Mouse (Mus musculus) limb, embryonic 13.5 days (tissue): Measurements from ENCODE around the gene Cacna1c. TPM values are rescaled to one million over a fixed set of nuclear protein-coding genes. Genes with fewer than 3 reads are reported as not detected.

Source experiments
- ATAC-seq: fragments of 200-750 bp; cut with Nextera tagmentation; 2 replicates; pipeline ENCODE4 v1.8.0; 2017; ENCODE audit warnings: low read depth, moderate number of reproducible peaks, moderate TSS enrichment; ENCODE audit not compliant: low FRiP score
- H3K27ac ChIP-seq: fragments of 300-500 bp; sonication (generic); 2 replicates; pipeline ENCODE4 v1.5.1; 2015; ENCODE audit warnings: inconsistent platforms, mild to moderate bottlenecking, moderate library complexity
- H3K27me3 ChIP-seq: fragments of 300-500 bp; sonication (generic); 2 replicates; pipeline ENCODE4 v1.6.1; 2015; ENCODE audit warnings: mild to moderate bottlenecking, inconsistent platforms
- H3K36me3 ChIP-seq: fragments of 300-500 bp; sonication (generic); 2 replicates; pipeline ENCODE4 v1.6.1; 2015; ENCODE audit warnings: inconsistent platforms, mild to moderate bottlenecking, moderate library complexity
- H3K4me1 ChIP-seq: fragments of 300-500 bp; sonication (generic); 2 replicates; pipeline ENCODE4 v1.6.1; 2015; ENCODE audit warnings: inconsistent platforms
- H3K4me2 ChIP-seq: fragments of 300-500 bp; sonication (generic); replicated peaks from 2 replicates; pipeline ENCODE4 v1.6.1; 2015; ENCODE audit warnings: inconsistent platforms, mild to moderate bottlenecking, moderate library complexity
- H3K4me3 ChIP-seq: fragments of 300-500 bp; sonication (generic); 2 replicates; pipeline ENCODE4 v1.5.1; 2015; ENCODE audit warnings: moderate library complexity, mild to moderate bottlenecking, inconsistent platforms
- H3K9ac ChIP-seq: fragments of 300-500 bp; sonication (generic); 2 replicates; pipeline ENCODE4 v1.6.1; 2015; ENCODE audit warnings: mild to moderate bottlenecking, inconsistent platforms
- H3K9me3 ChIP-seq: fragments of 300-500 bp; sonication (generic); 2 replicates; pipeline ENCODE4 v1.6.1; 2016; ENCODE audit warnings: inconsistent platforms
- WGBS: fragments of 180-500 bp; shearing (Covaris S2); methylation state at CpG from one replicate; pipeline ENCODE4 v1.1.7; 2015; 5-methylcytosine and 5-hydroxymethylcytosine counted together
- polyA plus RNA-seq: library from polyadenylated mRNA; unstranded; fragments of >200 nt; fragmentation: Nextera tagmentation; extraction: Ambion mirVana; gene quantifications from 2 replicates; pipeline ENCODE4 v1.2.1, GENCODE M21; 2015

Gene Cacna1c
- polyA plus RNA-seq, 1 experiment from 2014 or later, result 9.9 TPM

DNA sequence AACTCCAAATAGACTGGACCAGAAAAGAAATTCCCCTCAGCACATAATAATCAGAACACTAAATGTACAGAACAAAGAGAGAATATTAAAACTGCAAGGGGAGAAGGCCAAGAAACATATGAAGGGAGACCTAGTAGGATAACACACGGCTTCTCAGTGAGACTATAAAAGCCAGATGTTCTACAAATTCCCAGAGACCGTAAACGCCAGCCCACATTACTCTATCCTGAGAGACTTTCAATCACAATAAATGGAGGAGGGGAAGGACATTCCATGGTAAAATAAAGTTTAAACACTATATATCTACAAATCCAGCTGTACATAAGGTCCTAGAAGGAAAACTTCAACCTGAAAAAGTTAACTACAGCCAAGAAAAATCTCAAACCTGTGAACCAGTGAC is 185.3 kb downstream of the Cacna1c start:
- Histone ChIP-seq H3K27ac (peak overlapping the region; percentile 67; the same call in 1 of the 2 replicates), H3K4me3 (no peak overlapping the region), H3K27me3 (no peaks in the 10 kb centered on the region), H3K9ac (no peak overlapping the region), H3K9me3 (no peaks in the 10 kb centered on the region), H3K36me3 (no peaks in the 10 kb centered on the region), H3K4me2 (no peak overlapping the region), H3K4me1 (peaks cover 37% of the 10 kb centered on the region)
- 13% methylated on average over 3 of the region's 3 CpGs for WGBS
- peak; percentile 92 for ATAC-seq

DNA sequence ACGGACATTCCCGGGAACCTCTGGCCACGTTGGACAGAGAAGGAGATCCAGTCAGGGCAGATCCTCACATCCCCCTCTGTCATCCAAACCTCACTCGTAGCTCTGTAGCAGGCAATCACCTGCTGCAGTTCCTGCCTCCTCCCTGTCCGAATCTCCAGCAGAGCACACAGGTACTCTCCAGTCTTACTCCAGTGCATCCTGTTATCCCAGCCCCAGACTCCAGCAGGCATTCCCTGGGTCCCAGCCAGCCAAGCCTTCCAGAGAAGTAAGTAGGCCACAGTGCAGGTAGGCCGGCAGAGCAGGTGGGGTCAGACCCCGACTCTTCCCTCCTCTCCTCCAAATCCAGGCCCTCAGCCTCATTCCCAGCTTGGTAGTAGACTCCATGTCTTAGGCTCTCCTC is 186.7 kb downstream of the Cacna1c start:
- Histone ChIP-seq H3K4me3 (no peak overlapping the region), H3K27me3 (no peaks in the 10 kb centered on the region), H3K27ac (peak overlapping the region; percentile 52), H3K4me1 (peaks cover 27% of the 10 kb centered on the region), H3K4me2 (no peak overlapping the region), H3K9me3 (no peaks in the 10 kb centered on the region), H3K36me3 (no peaks in the 10 kb centered on the region), H3K9ac (no peak overlapping the region)
- 82% methylated on average over 7 of the region's 7 CpGs for WGBS
- no peak for ATAC-seq

DNA sequence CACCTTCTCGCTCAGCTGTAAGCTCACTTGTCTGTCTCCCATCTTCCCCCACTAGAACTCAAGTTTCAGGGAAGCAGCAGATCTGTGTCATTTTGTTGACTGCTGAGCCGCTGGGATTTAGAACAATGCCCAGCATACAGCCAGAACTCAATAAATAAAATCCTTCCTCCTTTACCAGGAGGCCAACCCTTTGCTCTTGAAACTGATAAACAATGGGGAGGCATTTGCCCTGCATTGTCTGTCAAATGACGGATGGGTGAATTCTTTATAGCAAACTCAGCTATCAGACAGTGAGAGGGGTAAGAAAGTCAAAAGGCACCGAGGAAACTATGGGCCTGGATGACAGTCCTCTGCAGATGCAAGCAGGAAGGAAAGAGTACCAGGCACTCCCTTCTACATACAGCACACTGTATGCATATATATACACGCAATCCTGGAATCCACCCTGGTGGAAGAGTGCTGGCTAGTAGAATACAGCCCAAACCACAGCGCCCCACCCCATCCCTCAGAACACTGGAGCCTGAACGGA is 187.5 kb downstream of the Cacna1c start:
- no peak overlapping the region for H3K4me2 ChIP-seq
- no peak overlapping the region for H3K4me3 ChIP-seq
- no peaks in the 10 kb centered on the region for H3K27me3 ChIP-seq
- H3K9ac ChIP-seq, result no peak overlapping the region
- H3K4me1 ChIP-seq, result peaks cover 27% of the 10 kb centered on the region
- no peaks in the 10 kb centered on the region for H3K36me3 ChIP-seq
- ATAC-seq, result no peak
- no peaks in the 10 kb centered on the region for H3K9me3 ChIP-seq
- no peak overlapping the region for H3K27ac ChIP-seq
- 79% methylated on average over 7 of the region's 7 CpGs for WGBS

DNA sequence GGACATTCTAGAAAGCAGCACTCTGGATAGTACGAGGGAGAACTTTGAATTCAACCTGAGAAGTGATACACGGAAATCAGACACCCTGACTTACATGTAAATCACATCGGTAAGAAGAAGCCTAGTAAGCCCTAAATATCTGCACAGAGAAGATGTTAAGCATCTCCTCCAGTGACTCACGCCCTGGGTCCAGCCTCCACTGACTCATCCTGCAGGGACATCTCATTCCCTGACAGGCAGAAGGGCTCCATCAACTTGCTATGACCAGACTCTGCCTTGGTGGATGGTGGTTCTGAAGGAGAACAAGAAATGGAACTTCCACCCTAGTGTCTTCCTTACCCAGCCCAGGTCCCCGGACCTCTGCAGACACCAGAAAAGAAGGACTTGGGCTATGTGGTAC is 191.6 kb downstream of the Cacna1c start:
- no peak overlapping the region for H3K27ac ChIP-seq
- no peak overlapping the region for H3K4me3 ChIP-seq
- no peaks in the 10 kb centered on the region for H3K9me3 ChIP-seq
- peaks cover 43% of the 10 kb centered on the region for H3K4me1 ChIP-seq
- 87% methylated on average over 5 of the region's 5 CpGs for WGBS
- no peak overlapping the region for H3K9ac ChIP-seq
- H3K27me3 ChIP-seq, result no peaks in the 10 kb centered on the region
- H3K36me3 ChIP-seq, result no peaks in the 10 kb centered on the region
- no peak overlapping the region for H3K4me2 ChIP-seq
- ATAC-seq, result no peak

DNA sequence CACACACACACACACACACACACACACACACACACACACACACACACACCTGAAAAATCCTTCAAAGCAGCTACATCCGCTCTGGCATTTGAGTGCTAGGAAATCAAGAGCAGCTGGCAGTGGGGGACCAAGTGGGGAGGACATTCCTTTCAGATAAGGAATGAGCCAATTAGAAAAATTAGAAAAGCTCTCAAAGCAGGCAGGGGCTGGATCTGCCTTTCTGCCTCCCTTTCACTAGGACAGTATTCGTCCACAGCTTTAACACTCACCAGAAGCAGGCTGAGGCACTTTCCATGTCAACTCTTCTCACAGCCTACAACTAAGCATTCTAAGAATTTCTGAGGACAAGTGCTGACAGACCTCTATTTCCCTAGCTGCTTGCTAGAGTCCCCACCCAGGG is 194.8 kb downstream of the Cacna1c start:
- Histone ChIP-seq H3K27me3 (no peaks in the 10 kb centered on the region), H3K4me1 (peaks cover 23% of the 10 kb centered on the region), H3K27ac (0 out of 2 replicates have a peak overlapping the region, but pooled peaks have one; percentile 28), H3K36me3 (no peaks in the 10 kb centered on the region), H3K9ac (no peak overlapping the region), H3K4me3 (no peak overlapping the region), H3K9me3 (no peaks in the 10 kb centered on the region), H3K4me2 (no peak overlapping the region)
- WGBS, result 7% methylated on average over 2 of the region's 2 CpGs
- no peak for ATAC-seq

DNA sequence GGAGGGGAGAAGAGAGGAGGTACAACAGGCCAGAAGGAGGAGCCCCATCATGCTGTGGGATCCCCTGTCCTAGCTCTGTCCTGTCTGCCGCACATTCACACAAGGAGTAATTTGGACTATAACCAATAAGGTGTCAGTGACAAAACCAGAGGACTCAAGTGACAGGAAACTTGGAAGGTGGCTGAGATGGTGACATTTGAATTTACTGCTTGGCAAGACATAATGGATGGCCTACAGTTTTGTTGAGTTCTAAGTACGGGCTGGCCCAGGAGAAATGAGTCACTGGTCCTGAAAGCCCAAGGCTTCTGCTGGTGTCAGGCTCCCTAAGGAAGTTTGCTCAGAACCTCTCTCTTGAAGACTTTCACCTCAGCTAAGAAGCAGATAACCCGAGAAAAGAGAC is 196.0 kb downstream of the Cacna1c start:
- WGBS, result 45% methylated on average over 3 of the region's 3 CpGs
- H3K4me3 ChIP-seq, result no peak overlapping the region
- no peak for ATAC-seq
- no peaks in the 10 kb centered on the region for H3K27me3 ChIP-seq
- H3K9me3 ChIP-seq, result no peaks in the 10 kb centered on the region
- H3K27ac ChIP-seq, result no peak overlapping the region
- H3K36me3 ChIP-seq, result no peaks in the 10 kb centered on the region
- H3K9ac ChIP-seq, result no peak overlapping the region
- peaks cover 23% of the 10 kb centered on the region for H3K4me1 ChIP-seq
- no peak overlapping the region for H3K4me2 ChIP-seq

DNA sequence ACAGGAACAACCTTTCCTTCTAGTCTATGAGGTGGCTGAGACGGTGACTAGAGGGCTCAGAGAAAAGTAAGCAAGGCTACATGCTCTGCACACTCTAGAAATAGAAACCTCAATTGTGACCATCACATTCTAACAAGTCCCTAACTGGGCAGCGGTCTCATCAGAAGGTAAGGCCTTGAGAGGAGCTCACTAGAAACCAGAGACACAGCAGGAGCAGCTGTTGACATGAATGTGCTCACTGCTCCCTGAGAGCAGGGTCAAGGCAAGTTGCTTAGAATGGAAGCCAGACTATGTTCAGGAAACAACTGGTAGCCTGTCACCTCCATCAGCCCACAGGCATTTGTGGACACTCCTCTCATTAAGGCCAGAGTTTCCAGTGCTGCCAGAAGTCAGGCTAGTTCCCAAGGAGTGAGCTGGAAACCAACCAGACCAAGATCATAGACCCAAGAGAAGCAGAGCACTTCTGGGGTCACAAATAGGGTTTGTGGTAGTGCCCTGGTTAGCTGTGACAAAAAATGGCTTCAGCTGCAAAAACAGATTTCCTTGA is 196.8 kb downstream of the Cacna1c start:
- no peaks in the 10 kb centered on the region for H3K9me3 ChIP-seq
- ATAC-seq, result no peak
- no peak overlapping the region for H3K4me2 ChIP-seq
- H3K4me1 ChIP-seq, result peaks cover 23% of the 10 kb centered on the region
- H3K4me3 ChIP-seq, result no peak overlapping the region
- H3K27ac ChIP-seq, result no peak overlapping the region
- no peak overlapping the region for H3K9ac ChIP-seq
- no peaks in the 10 kb centered on the region for H3K36me3 ChIP-seq
- 74% methylated on average over 2 of the region's 2 CpGs for WGBS
- no peaks in the 10 kb centered on the region for H3K27me3 ChIP-seq

DNA sequence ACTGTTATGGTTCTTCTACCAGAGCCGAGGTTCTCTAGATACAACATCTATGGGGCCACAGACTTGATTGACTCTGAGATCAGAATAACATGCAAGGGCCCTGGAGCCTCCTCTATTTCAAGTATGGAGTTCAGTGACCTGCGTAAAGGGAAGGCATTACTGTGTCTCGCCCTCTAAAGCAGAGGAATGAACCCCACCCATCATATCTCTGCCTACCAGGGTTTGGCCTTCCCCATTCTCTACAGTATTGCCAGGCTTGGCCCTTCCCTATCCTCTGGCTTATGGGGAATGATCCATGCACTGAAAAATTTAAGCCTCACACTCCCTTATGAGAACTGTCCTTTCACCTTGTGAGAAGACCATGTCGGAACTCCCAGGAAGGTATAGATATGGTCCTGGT is 198.8 kb downstream of the Cacna1c start:
- no peak overlapping the region for H3K27ac ChIP-seq
- H3K9me3 ChIP-seq, result 0 out of 2 replicates have a peak, but pooled peaks cover 4% of the 10 kb centered on the region
- no peak overlapping the region for H3K9ac ChIP-seq
- 95% methylated on average over 4 of the region's 4 CpGs for WGBS
- H3K4me3 ChIP-seq, result no peak overlapping the region
- no peaks in the 10 kb centered on the region for H3K27me3 ChIP-seq
- 0 out of 2 replicates have a peak, but pooled peaks cover 4% of the 10 kb centered on the region for H3K36me3 ChIP-seq
- H3K4me1 ChIP-seq, result peaks cover 23% of the 10 kb centered on the region
- ATAC-seq, result no peak
- no peak overlapping the region for H3K4me2 ChIP-seq

DNA sequence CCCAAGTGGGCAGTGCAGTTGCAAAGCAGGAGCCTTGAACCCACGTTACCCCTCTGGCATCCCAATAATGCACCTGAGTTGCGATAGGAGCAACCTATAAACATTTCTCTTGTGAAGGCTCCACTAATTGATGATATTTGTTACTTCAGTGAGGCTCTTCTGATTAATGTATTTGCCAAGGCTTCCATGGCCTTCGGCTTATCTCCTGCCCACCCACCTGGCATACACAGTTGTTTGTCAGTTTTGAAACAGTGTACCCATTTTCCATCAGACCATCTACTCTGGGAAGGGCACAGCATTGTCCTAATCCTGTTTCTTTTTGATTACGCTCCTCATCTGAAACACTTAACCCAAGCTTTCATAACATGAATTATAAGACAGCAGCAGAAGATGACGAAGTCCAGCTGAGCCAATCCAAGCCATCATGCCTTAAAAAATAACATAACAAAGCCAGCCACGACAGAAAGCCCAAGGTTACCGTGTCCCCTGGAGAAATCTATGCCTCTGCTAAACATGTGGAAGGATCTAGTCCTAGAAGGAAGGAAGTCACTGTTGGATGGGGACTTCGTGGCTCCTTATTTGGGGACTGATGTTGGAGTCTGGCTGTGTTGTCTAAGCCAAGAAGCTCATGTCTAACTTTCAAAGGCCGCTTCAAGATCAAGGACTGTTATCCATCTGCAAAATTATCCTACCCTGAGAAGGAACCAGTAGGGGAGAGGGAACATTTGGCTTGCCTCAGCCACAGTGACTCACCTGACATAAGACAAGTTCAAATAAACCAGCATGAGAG is 201.8 kb downstream of the Cacna1c start:
- ATAC-seq, result no peak
- 0 out of 2 replicates have a peak, but pooled peaks cover 4% of the 10 kb centered on the region for H3K36me3 ChIP-seq
- H3K4me1 ChIP-seq, result peaks cover 13% of the 10 kb centered on the region
- H3K27ac ChIP-seq, result no peak overlapping the region
- H3K9me3 ChIP-seq, result 0 out of 2 replicates have a peak, but pooled peaks cover 4% of the 10 kb centered on the region
- no peak overlapping the region for H3K4me2 ChIP-seq
- WGBS, result 88% methylated on average over 9 of the region's 9 CpGs
- H3K9ac ChIP-seq, result no peak overlapping the region
- H3K4me3 ChIP-seq, result no peak overlapping the region
- no peaks in the 10 kb centered on the region for H3K27me3 ChIP-seq

DNA sequence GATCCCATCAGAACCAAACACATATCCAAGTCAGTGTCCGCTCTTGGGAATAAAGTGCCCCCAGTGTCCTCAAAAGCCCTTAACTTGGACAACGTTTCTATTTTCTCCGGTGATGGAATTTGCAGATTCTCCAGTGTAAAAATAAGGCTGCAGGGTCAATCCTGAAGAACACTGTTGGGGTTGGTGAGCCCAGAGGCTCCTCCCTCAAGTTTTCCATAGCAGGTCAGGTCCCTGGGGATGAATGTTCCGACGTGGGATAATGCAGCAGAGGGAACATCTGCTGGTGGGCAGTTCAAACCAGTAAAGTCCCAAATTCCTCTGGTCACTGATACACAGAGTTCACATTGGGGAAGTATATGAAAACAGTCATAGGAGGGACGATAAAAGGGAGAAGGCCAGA is 203.8 kb downstream of the Cacna1c start:
- no peak overlapping the region for H3K4me3 ChIP-seq
- WGBS, result 75% methylated on average over 6 of the region's 6 CpGs
- no peak overlapping the region for H3K4me2 ChIP-seq
- H3K9me3 ChIP-seq, result 0 out of 2 replicates have a peak, but pooled peaks cover 4% of the 10 kb centered on the region
- no peak overlapping the region for H3K9ac ChIP-seq
- H3K4me1 ChIP-seq, result peaks cover 20% of the 10 kb centered on the region
- no peaks in the 10 kb centered on the region for H3K27me3 ChIP-seq
- H3K27ac ChIP-seq, result no peak overlapping the region
- H3K36me3 ChIP-seq, result 0 out of 2 replicates have a peak, but pooled peaks cover 4% of the 10 kb centered on the region
- no peak for ATAC-seq

DNA sequence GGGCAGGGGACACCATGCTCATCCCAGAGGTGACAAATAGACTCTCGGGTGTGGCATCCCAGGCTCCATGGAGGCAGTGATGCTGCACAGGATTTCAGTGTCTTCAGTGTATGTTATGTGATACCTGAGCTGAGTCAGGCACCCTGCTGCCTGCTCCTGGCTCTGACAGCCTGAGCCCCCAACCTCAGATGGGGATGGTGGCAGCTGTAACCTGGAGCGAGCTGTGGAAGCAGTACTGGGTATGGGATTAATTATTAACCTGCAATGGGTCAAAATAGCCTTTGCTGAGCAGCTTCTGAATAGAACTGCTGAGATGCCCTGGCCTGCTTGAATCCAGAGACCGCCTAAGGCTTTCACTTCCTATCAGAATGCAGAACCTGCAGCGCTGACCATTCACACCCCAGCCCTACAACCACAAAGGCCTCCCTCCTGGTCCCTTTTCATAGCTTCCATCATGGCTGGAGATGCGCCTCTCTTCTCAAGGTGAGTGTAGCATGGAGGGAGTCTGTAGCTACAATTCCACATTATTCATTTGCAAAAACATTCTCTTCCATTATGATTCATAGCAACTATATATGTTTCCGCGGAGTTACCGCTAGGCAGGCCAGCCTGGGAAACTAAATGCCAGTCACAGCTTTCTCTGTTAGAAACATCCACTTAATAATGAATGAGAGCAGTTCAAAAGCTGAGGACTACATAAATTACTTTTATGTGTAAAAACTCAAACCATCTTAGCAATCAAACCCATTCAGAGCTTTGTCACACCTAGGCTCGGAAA is 206.0 kb downstream of the Cacna1c start:
- no peaks in the 10 kb centered on the region for H3K27me3 ChIP-seq
- peaks cover 22% of the 10 kb centered on the region for H3K4me1 ChIP-seq
- ATAC-seq, result no peak
- 0 out of 2 replicates have a peak, but pooled peaks cover 4% of the 10 kb centered on the region for H3K9me3 ChIP-seq
- 53% methylated on average over 9 of the region's 9 CpGs for WGBS
- 0 out of 2 replicates have a peak, but pooled peaks cover 4% of the 10 kb centered on the region for H3K36me3 ChIP-seq
- no peak overlapping the region for H3K9ac ChIP-seq
- H3K4me3 ChIP-seq, result no peak overlapping the region
- H3K4me2 ChIP-seq, result no peak overlapping the region
- no peak overlapping the region; the same call in 1 of the 2 replicates for H3K27ac ChIP-seq
